Mouse (Mus musculus) midbrain, embryonic 11.5 days (tissue): ENCODE data around the gene Spg11. TPM values are rescaled to one million over a fixed set of nuclear protein-coding genes. Genes with fewer than 3 reads are reported as not detected.

Experiments used
- ATAC-seq: fragments of 200-750 bp; cut with Nextera tagmentation; 2 replicates; pipeline ENCODE4 v1.8.0; 2017; ENCODE audit warnings: moderate TSS enrichment, moderate library complexity; ENCODE audit not compliant: low FRiP score
- DNase-seq: peaks from one replicate; pipeline ENCODE4 v3.0.0; 2015; ENCODE audit warnings: low spot score; ENCODE audit errors: missing footprints
- H3K27ac ChIP-seq: fragments of 300-500 bp; sonication (generic); 2 replicates; pipeline ENCODE4 v1.5.1; 2014; ENCODE audit warnings: low read depth, low read length
- H3K27me3 ChIP-seq: fragments of 300-500 bp; sonication (generic); 2 replicates; pipeline ENCODE4 v1.6.1; 2014; ENCODE audit warnings: mild to moderate bottlenecking, low read length, moderate library complexity, mixed read lengths; ENCODE audit not compliant: control insufficient read depth, insufficient read depth
- H3K36me3 ChIP-seq: fragments of 300-500 bp; sonication (generic); 2 replicates; pipeline ENCODE4 v1.6.1; 2014; ENCODE audit warnings: mild to moderate bottlenecking, low read length, moderate library complexity, mixed read lengths; ENCODE audit not compliant: control insufficient read depth, insufficient read depth
- H3K4me1 ChIP-seq: fragments of 300-500 bp; sonication (generic); 2 replicates; pipeline ENCODE4 v1.6.1; 2014; ENCODE audit warnings: low read length; ENCODE audit not compliant: control insufficient read depth, insufficient read depth
- H3K4me2 ChIP-seq: fragments of 300-500 bp; sonication (generic); 2 replicates; pipeline ENCODE4 v1.6.1; 2014; ENCODE audit warnings: mild to moderate bottlenecking, moderate library complexity
- H3K4me3 ChIP-seq: fragments of 300-500 bp; sonication (generic); 2 replicates; pipeline ENCODE4 v1.5.1; 2014; ENCODE audit warnings: low read depth, low read length
- H3K9ac ChIP-seq: fragments of 300-500 bp; sonication (generic); 2 replicates; pipeline ENCODE4 v1.6.1; 2014; ENCODE audit warnings: low read length
- H3K9me3 ChIP-seq: fragments of 300-500 bp; sonication (generic); 2 replicates; pipeline ENCODE4 v1.6.1; 2016; ENCODE audit warnings: low read length; ENCODE audit not compliant: control insufficient read depth
- WGBS: fragments of 180-500 bp; shearing (Covaris S2); extraction: QIAGEN DNeasy Blood & Tissue Kit; methylation state at CpG from one replicate; pipeline ENCODE4 v1.1.7; 2014; 5-methylcytosine and 5-hydroxymethylcytosine counted together
- microRNA-seq: library from miRNA; unstranded; fragments of <30 nt; microRNA quantifications from one replicate; pipeline ENCODE4, GENCODE M21; 2017
- polyA plus RNA-seq: library from polyadenylated mRNA; unstranded; fragments of >200 nt; fragmentation: Nextera tagmentation; extraction: Ambion mirVana; gene quantifications from 2 replicates; pipeline ENCODE4 v1.2.1, GENCODE M21; 2014

The Spg11 gene
- polyA plus RNA-seq, 1 experiment from 2014 or later: 11.9 TPM

- no peak overlapping the region for H3K4me3 ChIP-seq
- no peaks in the 10 kb centered on the region for H3K27me3 ChIP-seq
- WGBS: 87% methylated on average over 1 of the region's 1 CpGs
- H3K9me3 ChIP-seq: no peaks in the 10 kb centered on the region
- ATAC-seq (no peak), DNase-seq (no peak)
- H3K27ac ChIP-seq: no peak overlapping the region
- no peaks in the 10 kb centered on the region for H3K36me3 ChIP-seq
- H3K4me1 ChIP-seq: no peaks in the 10 kb centered on the region
- H3K4me2 ChIP-seq: no peak overlapping the region
- no peak overlapping the region for H3K9ac ChIP-seq
Measured at GRCm38 (mm10) chr2:122018705-122019104, 99.5 kb downstream of the Spg11 start.

GRCm38 (mm10) chr2:122011441-122011840, 106.7 kb downstream of the Spg11 start:
- Histone ChIP-seq H3K4me3 (no peak overlapping the region), H3K36me3 (peaks cover 4% of the 10 kb centered on the region; the same call in 1 of the 2 replicates), H3K4me2 (no peak overlapping the region), H3K4me1 (no peaks in the 10 kb centered on the region), H3K9me3 (no peaks in the 10 kb centered on the region), H3K27ac (no peak overlapping the region), H3K27me3 (no peaks in the 10 kb centered on the region), H3K9ac (no peak overlapping the region)
- 91% methylated on average over 7 of the region's 7 CpGs for WGBS
- no peak for ATAC-seq
- no peak for DNase-seq

GRCm38 (mm10) chr2:122008832-122009231, 109.4 kb downstream of the Spg11 start:
- H3K36me3 ChIP-seq: peaks cover 6% of the 10 kb centered on the region; the same call in 1 of the 2 replicates
- ATAC-seq: no peak

More at GRCm38 (mm10) chr2:122008832-122009231, 109.4 kb downstream of the Spg11 start:
- H3K9ac ChIP-seq: no peak overlapping the region
- DNase-seq: no peak
- no peak overlapping the region for H3K27ac ChIP-seq
- H3K4me3 ChIP-seq: no peak overlapping the region
- no peaks in the 10 kb centered on the region for H3K4me1 ChIP-seq
- no peaks in the 10 kb centered on the region for H3K27me3 ChIP-seq
- over 99% methylated on average over 3 of the region's 3 CpGs for WGBS
- no peaks in the 10 kb centered on the region for H3K9me3 ChIP-seq
- H3K4me2 ChIP-seq: no peak overlapping the region

Small RNA genes lying within 50 kb of the gene (microRNA-seq; reads per million reads assigned to microRNA genes)
- gene Gm47314: not detected

Other genes with a start within 250 kb of the Spg11 start
- gene Ctdspl2, start 162.4 kb downstream of the Spg11 start, polyA plus RNA-seq: 55.4 and 60.3 TPM in 2 replicates
- 0.34 and 0.55 TPM in 2 replicates for gene Mageb3, start 162.3 kb downstream of the Spg11 start, polyA plus RNA-seq
- 13.2 and 14.3 TPM in 2 replicates for gene Eif3j1, start 89.8 kb downstream of the Spg11 start, polyA plus RNA-seq
- 124 and 131 TPM in 2 replicates for gene B2m, start 29.3 kb upstream of the Spg11 start, polyA plus RNA-seq
- not detected in 2 replicates for gene Trim69, start 42.3 kb upstream of the Spg11 start, polyA plus RNA-seq
- gene Patl2, start 67.8 kb upstream of the Spg11 start, polyA plus RNA-seq: not detected in 2 replicates
- not detected in 2 replicates for gene Terb2, start 67.9 kb upstream of the Spg11 start, polyA plus RNA-seq
- 34.2 and 38.1 TPM in 2 replicates for gene Sord, start 116.4 kb upstream of the Spg11 start, polyA plus RNA-seq
- gene Duox2, start 180.1 kb upstream of the Spg11 start, polyA plus RNA-seq: 0.03 TPM in 1 of 2 replicates, not detected in the other
- not detected in 2 replicates for gene Duoxa2, start 180.5 kb upstream of the Spg11 start, polyA plus RNA-seq
- gene Duoxa1, start 195.3 kb upstream of the Spg11 start, polyA plus RNA-seq: not detected in 2 replicates
- 0.04 TPM in 1 of 2 replicates, not detected in the other for gene Duox1, start 197.3 kb upstream of the Spg11 start, polyA plus RNA-seq